Mouse (Mus musculus): Measurements from ENCODE around the gene Pank4. TPM values are rescaled to one million over a fixed set of nuclear protein-coding genes. Genes with fewer than 3 reads are reported as not detected.

The Pank4 gene
- polyA plus RNA-seq, 1 experiment from 2014 or later = 20.7 TPM

DNA sequence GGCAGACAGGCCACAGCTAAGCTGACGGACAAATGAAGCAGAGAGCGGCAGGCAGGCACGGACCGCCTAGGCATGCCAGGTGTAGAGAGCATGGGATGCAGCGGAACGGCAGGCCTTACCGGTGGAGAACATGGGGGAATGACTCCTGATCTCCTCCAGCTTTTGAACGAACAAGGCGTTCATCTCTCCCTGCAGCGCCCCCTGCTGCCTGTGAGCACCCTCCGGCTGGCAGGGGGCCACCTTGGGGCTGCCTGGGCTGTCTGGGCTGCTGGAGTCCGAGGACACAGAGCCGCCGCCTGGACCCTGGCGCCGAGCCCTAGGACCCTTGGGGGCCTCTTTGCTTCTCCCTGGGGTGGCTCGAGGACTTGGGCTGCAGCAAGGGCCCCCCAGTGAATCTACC is 22.2 kb downstream of the Pank4 start:
- H3K27ac ChIP-seq (ENCODE audit: low read length) = no peak overlapping the region
- peaks cover 8% of the 10 kb centered on the region; the same call in 1 of the 2 replicates for H3K4me1 ChIP-seq (ENCODE audit: control insufficient read depth, low read depth, low read length)
- no peak overlapping the region for H3K4me3 ChIP-seq (ENCODE audit: low read depth, low read length)
- H3K4me2 ChIP-seq (ENCODE audit: low read depth, low read length) = no peak overlapping the region
- H3K36me3 ChIP-seq (ENCODE audit: control insufficient read depth, insufficient read depth) = peaks cover 3% of the 10 kb centered on the region; the same call in 1 of the 2 replicates
- ATAC-seq (ENCODE audit: low read depth) = no peak
- H3K27me3 ChIP-seq (ENCODE audit: control insufficient read depth, insufficient read depth, low read depth, low read length) = no peaks in the 10 kb centered on the region; the same call in 1 of the 2 replicates
- WGBS (ENCODE audit: insufficient replicate concordance) = 17% methylated on average over 17 of the region's 17 CpGs
- no peaks in the 10 kb centered on the region for H3K9me3 ChIP-seq (replicated peaks; ENCODE audit: control insufficient read depth, low read length)
- no peak overlapping the region for H3K9ac ChIP-seq (ENCODE audit: low read depth, low read length)

DNA sequence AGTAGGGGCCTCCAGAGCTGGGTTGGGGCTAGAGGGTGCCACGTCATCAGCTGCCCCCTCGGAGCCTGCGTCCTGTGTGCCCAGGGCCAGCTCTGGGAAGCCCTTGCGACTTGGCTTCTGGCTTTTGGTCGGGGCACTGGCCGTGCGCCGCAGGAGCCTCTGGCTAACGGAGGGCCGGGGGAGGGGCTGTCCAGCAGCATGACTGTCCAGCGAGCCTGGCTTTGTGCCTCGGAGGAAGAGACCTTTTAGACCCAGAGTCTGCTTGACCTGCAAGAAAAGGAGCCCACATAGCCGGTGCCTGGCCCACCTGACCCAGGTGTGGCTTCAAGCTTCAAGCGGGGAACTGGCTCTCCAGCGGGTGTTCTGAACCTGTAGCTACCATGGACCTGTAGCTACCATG is 22.8 kb downstream of the Pank4 start:
- WGBS (ENCODE audit: insufficient replicate concordance) = 72% methylated on average over 15 of the region's 15 CpGs
- ATAC-seq (ENCODE audit: low read depth) = no peak

DNA sequence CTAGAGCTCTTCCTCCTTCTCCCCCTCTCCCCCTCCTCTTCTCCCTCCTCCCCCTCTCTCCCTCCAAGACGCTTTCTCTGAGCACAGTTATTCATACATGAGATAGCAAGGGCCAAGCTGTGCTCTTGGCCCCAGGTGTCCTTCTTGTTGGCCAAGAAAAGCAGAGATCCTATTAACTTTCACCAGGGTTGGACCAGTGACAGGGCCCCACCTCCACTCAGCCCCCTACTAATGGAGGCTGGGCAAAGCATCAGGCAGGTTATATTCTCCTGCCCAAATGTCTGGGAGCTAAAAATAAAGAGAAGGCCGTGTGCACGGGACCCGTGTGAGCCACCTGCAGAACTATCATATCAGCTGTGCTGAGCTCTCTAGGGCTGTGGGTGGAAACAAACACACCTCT is 31.0 kb downstream of the Pank4 start:
- Histone ChIP-seq H3K36me3 (ENCODE audit: control insufficient read depth, insufficient read depth) (no peaks in the 10 kb centered on the region), H3K27me3 (ENCODE audit: control insufficient read depth, insufficient read depth, low read depth, low read length) (no peaks in the 10 kb centered on the region), H3K4me2 (ENCODE audit: low read depth, low read length) (no peak overlapping the region), H3K9me3 (replicated peaks; ENCODE audit: control insufficient read depth, low read length) (no peaks in the 10 kb centered on the region), H3K9ac (ENCODE audit: low read depth, low read length) (no peak overlapping the region), H3K27ac (ENCODE audit: low read length) (no peak overlapping the region), H3K4me3 (ENCODE audit: low read depth, low read length) (no peak overlapping the region), H3K4me1 (ENCODE audit: control insufficient read depth, low read depth, low read length) (no peaks in the 10 kb centered on the region)
- no peak for ATAC-seq (ENCODE audit: low read depth)
- 52% methylated on average over 4 of the region's 4 CpGs for WGBS (ENCODE audit: insufficient replicate concordance)

More for the DNA sequence above, 22.8 kb downstream of the Pank4 start:
- no peaks in the 10 kb centered on the region for H3K9me3 ChIP-seq (replicated peaks; ENCODE audit: control insufficient read depth, low read length)
- H3K4me2 ChIP-seq (ENCODE audit: low read depth, low read length) = no peak overlapping the region
- no peak overlapping the region for H3K9ac ChIP-seq (ENCODE audit: low read depth, low read length)
- no peak overlapping the region for H3K27ac ChIP-seq (ENCODE audit: low read length)
- H3K36me3 ChIP-seq (ENCODE audit: control insufficient read depth, insufficient read depth) = no peaks in the 10 kb centered on the region
- H3K4me3 ChIP-seq (ENCODE audit: low read depth, low read length) = no peak overlapping the region
- no peaks in the 10 kb centered on the region; the same call in 1 of the 2 replicates for H3K27me3 ChIP-seq (ENCODE audit: control insufficient read depth, insufficient read depth, low read depth, low read length)
- H3K4me1 ChIP-seq (ENCODE audit: control insufficient read depth, low read depth, low read length) = peaks cover 8% of the 10 kb centered on the region; the same call in 1 of the 2 replicates

DNA sequence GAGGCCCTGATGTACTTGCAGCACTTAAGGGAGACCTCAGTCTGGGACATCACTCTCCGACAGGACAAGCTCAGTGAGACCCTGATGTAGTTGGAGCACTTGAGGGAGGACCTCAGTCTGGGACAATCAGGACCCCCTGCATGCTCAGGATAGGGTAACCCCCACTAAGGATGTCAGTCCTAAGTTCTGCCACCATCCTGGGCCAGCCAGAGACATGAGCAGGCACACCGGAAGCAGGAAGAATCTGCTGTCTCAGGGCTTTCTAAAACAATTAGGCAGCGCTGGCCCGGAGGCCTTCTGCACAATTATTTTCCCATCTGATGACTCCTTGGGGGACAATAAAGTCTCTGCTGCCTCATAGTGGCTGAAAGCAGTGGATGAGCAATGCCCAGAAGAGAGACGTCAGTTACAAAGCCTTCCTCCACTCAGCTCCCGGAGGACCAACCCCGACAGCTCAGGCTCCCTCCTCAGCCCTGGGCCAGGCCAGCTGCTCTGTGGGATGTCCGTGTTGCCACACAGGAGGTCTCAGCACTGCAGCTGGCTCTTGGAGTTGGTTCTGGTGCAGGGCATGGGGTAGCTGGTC is 32.7 kb downstream of the Pank4 start:
- Histone ChIP-seq H3K4me3 (ENCODE audit: low read depth, low read length) (no peak overlapping the region), H3K27ac (ENCODE audit: low read length) (no peak overlapping the region), H3K4me2 (ENCODE audit: low read depth, low read length) (no peak overlapping the region), H3K4me1 (ENCODE audit: control insufficient read depth, low read depth, low read length) (no peaks in the 10 kb centered on the region), H3K9ac (ENCODE audit: low read depth, low read length) (no peak overlapping the region), H3K36me3 (ENCODE audit: control insufficient read depth, insufficient read depth) (no peaks in the 10 kb centered on the region), H3K9me3 (replicated peaks; ENCODE audit: control insufficient read depth, low read length) (no peaks in the 10 kb centered on the region), H3K27me3 (ENCODE audit: control insufficient read depth, insufficient read depth, low read depth, low read length) (no peaks in the 10 kb centered on the region)
- ATAC-seq (ENCODE audit: low read depth) = no peak
- 56% methylated on average over 8 of the region's 8 CpGs for WGBS (ENCODE audit: insufficient replicate concordance)

DNA sequence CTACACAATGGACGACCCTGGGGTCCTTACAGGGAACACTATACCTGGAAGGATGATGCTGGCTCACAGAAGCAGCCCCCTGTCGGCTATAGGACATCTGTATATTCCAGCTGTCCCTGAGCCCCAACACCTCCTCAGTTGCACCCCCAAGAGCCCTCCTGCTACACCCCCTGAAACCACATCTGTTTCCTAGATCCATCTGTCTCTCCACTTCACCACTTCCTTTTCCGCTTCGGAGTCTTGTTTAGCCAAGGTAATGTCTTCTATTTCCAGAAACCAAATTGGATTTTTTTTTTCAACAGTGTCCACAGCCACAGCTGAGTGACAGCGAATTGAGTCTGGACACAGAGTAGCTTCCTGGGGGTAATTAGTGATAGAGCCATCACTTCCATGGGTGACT is 35.5 kb downstream of the Pank4 start:
- ATAC-seq (ENCODE audit: low read depth) = no peak
- no peak overlapping the region for H3K9ac ChIP-seq (ENCODE audit: low read depth, low read length)
- no peaks in the 10 kb centered on the region for H3K36me3 ChIP-seq (ENCODE audit: control insufficient read depth, insufficient read depth)
- H3K4me2 ChIP-seq (ENCODE audit: low read depth, low read length) = no peak overlapping the region
- H3K9me3 ChIP-seq (replicated peaks; ENCODE audit: control insufficient read depth, low read length) = no peaks in the 10 kb centered on the region
- H3K4me1 ChIP-seq (ENCODE audit: control insufficient read depth, low read depth, low read length) = no peaks in the 10 kb centered on the region
- H3K4me3 ChIP-seq (ENCODE audit: low read depth, low read length) = no peak overlapping the region
- WGBS (ENCODE audit: insufficient replicate concordance) = 21% methylated on average over 5 of the region's 5 CpGs
- no peaks in the 10 kb centered on the region for H3K27me3 ChIP-seq (ENCODE audit: control insufficient read depth, insufficient read depth, low read depth, low read length)
- H3K27ac ChIP-seq (ENCODE audit: low read length) = no peak overlapping the region

DNA sequence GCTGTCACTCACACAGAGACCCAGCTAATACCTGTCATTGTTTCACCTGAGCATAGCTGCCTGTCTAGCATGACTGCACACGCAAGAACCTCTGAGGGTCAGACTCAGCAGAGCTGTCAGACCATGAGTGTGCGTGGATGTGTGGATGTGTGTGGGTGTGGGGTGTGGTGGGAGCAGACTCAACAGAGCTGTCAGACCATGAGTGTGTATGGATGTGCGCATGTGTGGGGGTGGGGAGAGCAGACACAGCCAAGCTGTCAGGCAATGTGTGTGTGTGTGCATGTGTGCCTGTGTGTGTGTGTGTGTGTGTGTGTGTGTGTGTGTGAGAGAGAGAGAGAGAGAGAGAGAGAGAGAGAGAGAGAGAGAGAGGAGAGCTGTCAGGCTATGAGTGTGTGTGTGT is 41.4 kb downstream of the Pank4 start:
- Histone ChIP-seq H3K27ac (ENCODE audit: low read length) (no peak overlapping the region), H3K27me3 (ENCODE audit: control insufficient read depth, insufficient read depth, low read depth, low read length) (no peaks in the 10 kb centered on the region), H3K9ac (ENCODE audit: low read depth, low read length) (no peak overlapping the region), H3K36me3 (ENCODE audit: control insufficient read depth, insufficient read depth) (no peaks in the 10 kb centered on the region), H3K4me2 (ENCODE audit: low read depth, low read length) (no peak overlapping the region), H3K4me3 (ENCODE audit: low read depth, low read length) (no peak overlapping the region), H3K4me1 (ENCODE audit: control insufficient read depth, low read depth, low read length) (no peaks in the 10 kb centered on the region), H3K9me3 (replicated peaks; ENCODE audit: control insufficient read depth, low read length) (no peaks in the 10 kb centered on the region)
- WGBS (ENCODE audit: insufficient replicate concordance) = 73% methylated on average over 3 of the region's 3 CpGs
- ATAC-seq (ENCODE audit: low read depth) = no peak

DNA sequence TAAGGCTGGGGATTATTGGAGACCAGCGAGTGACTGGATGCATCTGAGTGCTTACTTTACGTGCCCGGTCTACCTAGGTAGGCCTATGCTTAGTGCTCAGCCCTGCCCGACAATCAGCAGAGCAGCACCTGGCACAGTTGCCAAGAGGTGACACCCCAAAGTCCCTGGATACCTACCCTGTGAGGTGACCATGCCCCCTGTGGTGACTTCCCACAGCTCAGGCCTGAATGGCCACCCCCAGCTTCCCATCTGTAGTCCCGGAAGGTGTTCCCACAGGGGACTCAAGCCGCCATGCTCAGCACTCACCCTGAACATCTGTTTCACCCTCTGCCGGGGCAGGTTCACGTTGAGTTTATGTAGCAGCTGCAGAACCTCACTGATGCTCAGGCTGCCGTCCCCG is 42.4 kb downstream of the Pank4 start:
- Histone ChIP-seq H3K36me3 (ENCODE audit: control insufficient read depth, insufficient read depth) (no peaks in the 10 kb centered on the region), H3K9ac (ENCODE audit: low read depth, low read length) (no peak overlapping the region), H3K4me1 (ENCODE audit: control insufficient read depth, low read depth, low read length) (no peaks in the 10 kb centered on the region), H3K9me3 (replicated peaks; ENCODE audit: control insufficient read depth, low read length) (no peaks in the 10 kb centered on the region), H3K4me2 (ENCODE audit: low read depth, low read length) (no peak overlapping the region), H3K27me3 (ENCODE audit: control insufficient read depth, insufficient read depth, low read depth, low read length) (no peaks in the 10 kb centered on the region), H3K27ac (ENCODE audit: low read length) (no peak overlapping the region), H3K4me3 (ENCODE audit: low read depth, low read length) (no peak overlapping the region)
- no peak for ATAC-seq (ENCODE audit: low read depth)
- 56% methylated on average over 10 of the region's 10 CpGs for WGBS (ENCODE audit: insufficient replicate concordance)

DNA sequence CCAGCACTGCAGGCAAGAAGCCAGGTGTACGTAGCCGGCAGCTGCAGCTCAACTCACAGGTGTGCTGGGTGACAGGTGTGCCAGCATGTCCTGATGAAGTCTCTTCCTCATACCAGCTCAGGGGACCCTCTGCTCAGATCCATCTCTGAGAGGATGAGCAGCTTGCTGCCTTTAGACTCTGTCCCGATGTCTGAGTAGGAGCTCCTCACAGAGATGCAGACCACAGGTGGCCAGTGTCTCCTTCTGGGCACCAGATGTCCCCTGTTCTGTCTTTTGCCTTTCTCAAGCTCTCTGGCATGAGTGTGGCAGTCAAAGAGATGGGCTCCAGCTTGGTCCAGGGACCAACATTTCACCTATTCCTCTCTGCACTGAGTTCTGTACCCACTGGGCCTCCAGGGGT is 43.7 kb downstream of the Pank4 start:
- H3K4me1 ChIP-seq (ENCODE audit: control insufficient read depth, low read depth, low read length) = no peaks in the 10 kb centered on the region
- H3K9ac ChIP-seq (ENCODE audit: low read depth, low read length) = no peak overlapping the region
- no peaks in the 10 kb centered on the region for H3K27me3 ChIP-seq (ENCODE audit: control insufficient read depth, insufficient read depth, low read depth, low read length)
- no peaks in the 10 kb centered on the region for H3K36me3 ChIP-seq (ENCODE audit: control insufficient read depth, insufficient read depth)
- no peak overlapping the region for H3K4me2 ChIP-seq (ENCODE audit: low read depth, low read length)
- ATAC-seq (ENCODE audit: low read depth) = no peak
- no peaks in the 10 kb centered on the region for H3K9me3 ChIP-seq (replicated peaks; ENCODE audit: control insufficient read depth, low read length)
- no peak overlapping the region for H3K27ac ChIP-seq (ENCODE audit: low read length)
- 75% methylated on average over 3 of the region's 3 CpGs for WGBS (ENCODE audit: insufficient replicate concordance)
- H3K4me3 ChIP-seq (ENCODE audit: low read depth, low read length) = no peak overlapping the region

DNA sequence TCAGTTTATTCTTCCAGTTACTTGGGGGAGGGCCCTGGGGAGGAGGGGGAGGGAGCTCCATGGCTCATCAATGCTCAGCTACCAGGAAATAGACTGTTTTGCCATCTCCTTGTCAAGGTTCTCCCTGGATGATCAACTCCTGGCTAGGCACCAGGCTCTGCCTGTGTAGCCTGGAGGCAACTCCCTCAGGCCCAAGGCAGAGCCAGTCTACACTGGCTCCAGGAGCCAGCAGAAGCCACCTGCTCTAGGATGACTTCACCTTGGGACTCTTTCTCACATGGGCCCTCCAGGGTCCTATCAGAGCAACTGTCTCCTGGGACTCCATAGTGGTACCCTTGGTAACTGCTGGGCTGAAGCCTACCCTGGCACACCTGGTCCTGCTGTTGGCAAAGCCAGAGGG is 44.2 kb downstream of the Pank4 start:
- Histone ChIP-seq H3K4me3 (ENCODE audit: low read depth, low read length) (no peak overlapping the region), H3K4me1 (ENCODE audit: control insufficient read depth, low read depth, low read length) (no peaks in the 10 kb centered on the region), H3K27me3 (ENCODE audit: control insufficient read depth, insufficient read depth, low read depth, low read length) (no peaks in the 10 kb centered on the region), H3K9me3 (replicated peaks; ENCODE audit: control insufficient read depth, low read length) (no peaks in the 10 kb centered on the region), H3K4me2 (ENCODE audit: low read depth, low read length) (no peak overlapping the region), H3K36me3 (ENCODE audit: control insufficient read depth, insufficient read depth) (no peaks in the 10 kb centered on the region), H3K9ac (ENCODE audit: low read depth, low read length) (no peak overlapping the region), H3K27ac (ENCODE audit: low read length) (no peak overlapping the region)
- ATAC-seq (ENCODE audit: low read depth) = no peak

Measured in liver, embryonic 16.5 days (tissue).